Comparison of ENCODE assay signal across 21 mouse cellular contexts in the genomic region with DNA sequence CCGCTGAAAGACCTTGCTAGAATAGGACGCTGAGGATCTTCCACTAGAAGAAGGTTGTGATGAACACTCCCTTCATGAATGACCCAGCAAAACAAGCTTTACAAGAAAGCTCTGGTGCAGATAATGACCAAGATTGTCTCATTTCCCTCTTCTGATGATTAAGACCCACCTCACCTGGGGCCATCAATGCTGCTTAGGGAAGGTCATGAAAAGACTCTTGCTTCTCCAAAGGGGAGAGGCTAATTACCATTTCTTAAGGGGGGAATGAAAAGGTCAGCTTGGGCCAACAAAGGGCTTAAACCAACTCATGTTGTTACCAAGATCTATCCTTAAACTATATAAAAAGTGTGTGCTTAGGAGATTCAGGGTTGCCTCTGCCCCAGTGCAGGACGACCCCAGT.
A peak's percentile ranks its signal among the peaks of the same experiment; 100 is the strongest.
DNase-seq lines count a peak whose midpoint lies in the region.
"Had no signal": no experiment of that assay in that cellular context is flagged by ENCODE, and none has a peak within 500 bp of the region (broad histone marks: within the 10 kb centered on the region; RNA-seq: fewer than 3 reads in every experiment).

No protein-coding gene starts in this region.

- no peaks in the 10 kb centered on the region for H3K4me1 ChIP-seq in embryonic facial prominence, embryonic 10.5 days

- H3K9me3 ChIP-seq in embryonic facial prominence, embryonic 10.5 days: no peaks in the 10 kb centered on the region

- 82% methylated on average over 3 of the region's 3 CpGs for WGBS in embryonic facial prominence, embryonic 10.5 days

- H3K36me3 ChIP-seq in embryonic facial prominence, embryonic 10.5 days (replicated peaks): no peaks in the 10 kb centered on the region
- H3K36me3 ChIP-seq: G1E had no signal

- H3K27ac ChIP-seq in embryonic facial prominence, embryonic 10.5 days (replicated peaks): no peak overlapping the region

- DNase-seq in heart, adult 11 months: peak; percentile 25
- no peak for DNase-seq in heart, postnatal 10 days
- DNase-seq in ES-CJ7 (ENCODE audit: low read depth, low spot score): peak; percentile 45
- DNase-seq in R1 (ENCODE audit: low read depth, low spot score): peak; percentile 53
- peak; percentile 64 for DNase-seq in ZHBTc4 (ENCODE audit: low read depth, low spot score)
- no peak for DNase-seq in thymus, postnatal 36 days
- DNase-seq in adrenal gland, adult 8-10 months: no peak
- no peak for DNase-seq in embryonic facial prominence, embryonic 10.5 days (ENCODE audit: low spot score)
- DNase-seq: adrenal gland, adult 2 months; adrenal gland, postnatal 10 days; adrenal gland, postnatal 14 days; adrenal gland, postnatal 25 days; adrenal gland, postnatal 36 days; B cell, adult 2 months; cerebellum, adult 11 months; cerebellum, adult 11-12 months; cerebellum, adult 18-20 months; cerebellum, adult 2 months; cerebellum, adult 8-10 months; cerebellum, adult 9-10 months had no signal

- no peak overlapping the region for H3K4me3 ChIP-seq in embryonic facial prominence, embryonic 10.5 days

- no peaks in the 10 kb centered on the region for H3K27me3 ChIP-seq in embryonic facial prominence, embryonic 10.5 days (replicated peaks; ENCODE audit: low read depth, poor library complexity, severe bottlenecking)

- intact Hi-C loops in heart, postnatal 10 days (cut with DNase I): no loop called here

Comparison
In these comparisons a context has a peak if more than half of its experiments do, and no peak if none do; other contexts are left out.
1. DNase-seq: peak in heart, adult 11 months (single experiment), ES-CJ7 (single experiment), R1 (single experiment) and ZHBTc4 (single experiment); none in heart, postnatal 10 days (0 of 2), thymus, postnatal 36 days (0 of 2), adrenal gland, adult 8-10 months (single experiment) and embryonic facial prominence, embryonic 10.5 days (single experiment).